16 mouse cellular contexts compared by ENCODE assay signal in genomic region chr11:120071065-120071464, GRCm38 (mm10). TPM values are rescaled to one million over a fixed set of nuclear protein-coding genes. Genes with fewer than 3 reads are reported as not detected.
DNase-seq lines count a peak whose midpoint lies in the region; ATAC-seq and TF ChIP-seq lines count a peak whose summit lies in the region.
"Had no signal": no experiment of that assay in that cellular context is flagged by ENCODE, and none has a peak within 500 bp of the region (broad histone marks: within the 10 kb centered on the region; RNA-seq: fewer than 3 reads in every experiment).

No protein-coding gene starts in this region.

- intact Hi-C loops in left cerebral cortex, adult 2 months (cut with DNase I), result no loop called here

- ATAC-seq in common myeloid progenitor, adult 5-6 weeks (replicated peaks; ENCODE audit: low read depth, poor library complexity, severe bottlenecking), result peak; percentile 26; the same call in 1 of the 2 replicates
- ATAC-seq in megakaryocyte, adult 5-6 weeks (ENCODE audit: poor library complexity, severe bottlenecking), result peak; percentile 86
- ATAC-seq: forebrain, embryonic 16.5 days; liver, embryonic 12.5 days had no signal

- peak; percentile 52 to 75 for DNase-seq in adrenal gland, adult (ENCODE audit: inconsistent age in 2 of 2, low spot score in 1 of 2)
- DNase-seq in adrenal gland, postnatal 4 days (ENCODE audit: low spot score in 2 of 2), result no peak
- peak; percentile 52 for DNase-seq in layer of hippocampus, adult 11-12 months (ENCODE audit: low spot score)
- DNase-seq in layer of hippocampus, adult 2 months (ENCODE audit: low spot score in 2 of 2), result no peak
- no peak for DNase-seq in urinary bladder, adult 18-20 months (ENCODE audit: low spot score in 2 of 2)
- DNase-seq in left cerebral cortex, adult 2 months (ENCODE audit: extremely low spot score in 1 of 2, low spot score in 2 of 2), result no peak
- DNase-seq: cerebellum, adult 18-20 months; gastrocnemius, adult 2 months; heart, adult 2 months; right cerebral cortex, postnatal 4 days; thymus, adult 2 months had no signal

- no peak overlapping the region for H3K27ac ChIP-seq in layer of hippocampus, adult 2 months
- no peak overlapping the region for H3K27ac ChIP-seq in left cerebral cortex, adult 2 months
- H3K27ac ChIP-seq: gastrocnemius, adult 2 months; heart, adult 2 months; hindbrain, embryonic 15.5 days; liver, embryonic 12.5 days had no signal

- TF ChIP-seq CTCF in layer of hippocampus, adult 2 months (conservative IDR thresholded peaks at IDR 0.05), result no peak
- no peak for TF ChIP-seq CTCF in left cerebral cortex, adult 2 months (IDR thresholded peaks at IDR 0.05)

- no peak overlapping the region for H3K4me3 ChIP-seq in layer of hippocampus, adult 2 months
- no peak overlapping the region for H3K4me3 ChIP-seq in left cerebral cortex, adult 2 months
- H3K4me3 ChIP-seq: gastrocnemius, adult 2 months; heart, adult 2 months; hindbrain, embryonic 15.5 days; liver, embryonic 12.5 days had no signal

RNA-seq across cellular contexts. Expression of gene Cep131, which starts 15.6 kb away (rescaled TPM):
- 100 to 1,000 TPM; 247 to 275 TPM for total RNA-seq in adrenal gland, postnatal 4 days (2021)
- 10 to 100 TPM; 35.6 to 37.0 TPM for total RNA-seq in layer of hippocampus, adult 2 months (2021)
- 31.4 and 34.0 TPM in 2 replicates for total RNA-seq in common myeloid progenitor, adult 5-6 weeks (2017)
- 5.2 and 5.8 TPM in 2 replicates for total RNA-seq in megakaryocyte, adult 5-6 weeks (2015)
- 9.3 and 16.3 TPM in 2 replicates for total RNA-seq in megakaryocyte, adult 5-6 weeks (2017)
- 10 to 100 TPM; 33.8 to 37.1 TPM for total RNA-seq in left cerebral cortex, adult 2 months (2021)

RNA-seq across cellular contexts. Expression of gene Aatk, which starts 24.1 kb away (rescaled TPM):
- 10 to 100 TPM; 30.1 to 30.9 TPM for total RNA-seq in adrenal gland, postnatal 4 days (2021)
- 100 to 1,000 TPM; 196 to 207 TPM for total RNA-seq in layer of hippocampus, adult 2 months (2021)
- total RNA-seq in common myeloid progenitor, adult 5-6 weeks (2017), result 1.2 and 2.6 TPM in 2 replicates
- total RNA-seq in megakaryocyte, adult 5-6 weeks (2015), result 3.4 and 5.7 TPM in 2 replicates
- total RNA-seq in megakaryocyte, adult 5-6 weeks (2017), result 4.4 and 5.2 TPM in 2 replicates
- total RNA-seq in left cerebral cortex, adult 2 months (2021), result 100 to 1,000 TPM; 193 to 203 TPM

RNA-seq across cellular contexts. Expression of gene Tepsin, which starts 27.5 kb away (rescaled TPM):
- total RNA-seq in adrenal gland, postnatal 4 days (2021), result 10 to 100 TPM; 14.8 to 16.9 TPM
- 10 to 100 TPM; 16.3 to 17.1 TPM for total RNA-seq in layer of hippocampus, adult 2 months (2021)
- 5.3 and 7.9 TPM in 2 replicates for total RNA-seq in common myeloid progenitor, adult 5-6 weeks (2017)
- 13.4 and 14.3 TPM in 2 replicates for total RNA-seq in megakaryocyte, adult 5-6 weeks (2015)
- 14.8 and 18.8 TPM in 2 replicates for total RNA-seq in megakaryocyte, adult 5-6 weeks (2017)
- total RNA-seq in left cerebral cortex, adult 2 months (2021), result 10 to 100 TPM; 15.9 to 16.9 TPM

RNA-seq across cellular contexts. Expression of gene Ndufaf8, which starts 27.7 kb away (rescaled TPM):
- 10 to 100 TPM; 50.2 to 53.5 TPM for total RNA-seq in adrenal gland, postnatal 4 days (2021)
- 10 to 100 TPM; 35.2 to 46.9 TPM for total RNA-seq in layer of hippocampus, adult 2 months (2021)
- total RNA-seq in common myeloid progenitor, adult 5-6 weeks (2017), result 15.7 and 21.7 TPM in 2 replicates
- total RNA-seq in megakaryocyte, adult 5-6 weeks (2015), result 9.6 and 21.6 TPM in 2 replicates
- 11.7 and 16.2 TPM in 2 replicates for total RNA-seq in megakaryocyte, adult 5-6 weeks (2017)
- 10 to 100 TPM; 33.7 to 38.6 TPM for total RNA-seq in left cerebral cortex, adult 2 months (2021)

Comparison
In these comparisons a context has a peak if more than half of its experiments do, and no peak if none do; other contexts are left out.
1. DNase-seq: peak in adrenal gland, adult (2 of 2) and layer of hippocampus, adult 11-12 months (single experiment); none in adrenal gland, postnatal 4 days (0 of 2), layer of hippocampus, adult 2 months (0 of 2), urinary bladder, adult 18-20 months (0 of 2) and left cerebral cortex, adult 2 months (0 of 2).
2. RNA of gene Aatk, which starts 24.1 kb away (total RNA-seq): 196 to 207 TPM in layer of hippocampus, adult 2 months and 193 to 203 TPM in left cerebral cortex, adult 2 months; 30.1 to 30.9 TPM in adrenal gland, postnatal 4 days, 3.4 to 5.7 TPM in megakaryocyte, adult 5-6 weeks and 1.2 to 2.6 TPM in common myeloid progenitor, adult 5-6 weeks; every median in the first group is over 4 times any median in the second.